Mouse (Mus musculus): ENCODE results near the gene Ppcs.
A peak's percentile ranks its signal among the peaks of the same experiment; 100 is the strongest.

Ppcs gene

GRCm38 (mm10) chr4:119417894-119418293, 4.3 kb downstream of the Ppcs start:
- no peak for DNase-seq (ENCODE audit: low spot score in 2 of 2)

GRCm38 (mm10) chr4:119417270-119417669, 5.0 kb downstream of the Ppcs start:
- DNase-seq (ENCODE audit: low spot score in 2 of 2), result no peak

GRCm38 (mm10) chr4:119415072-119415753, 7.0 kb downstream of the Ppcs start, which contains the start of gene Ccdc30:
Gene Ccdc30, minus strand, starts transcription at chr4:119415521.
- DNase-seq (ENCODE audit: low spot score in 2 of 2), result peak; percentile 76 to 83

GRCm38 (mm10) chr4:119412791-119413190, 9.4 kb downstream of the Ppcs start:
- no peak for DNase-seq (ENCODE audit: low spot score in 2 of 2)

- no peak for DNase-seq (ENCODE audit: low spot score in 2 of 2)
Measured at GRCm38 (mm10) chr4:119411877-119412650, 10.2 kb downstream of the Ppcs start.

- DNase-seq (ENCODE audit: low spot score in 2 of 2), result no peak
Measured at GRCm38 (mm10) chr4:119403431-119403830, 18.8 kb downstream of the Ppcs start.

DNA sequence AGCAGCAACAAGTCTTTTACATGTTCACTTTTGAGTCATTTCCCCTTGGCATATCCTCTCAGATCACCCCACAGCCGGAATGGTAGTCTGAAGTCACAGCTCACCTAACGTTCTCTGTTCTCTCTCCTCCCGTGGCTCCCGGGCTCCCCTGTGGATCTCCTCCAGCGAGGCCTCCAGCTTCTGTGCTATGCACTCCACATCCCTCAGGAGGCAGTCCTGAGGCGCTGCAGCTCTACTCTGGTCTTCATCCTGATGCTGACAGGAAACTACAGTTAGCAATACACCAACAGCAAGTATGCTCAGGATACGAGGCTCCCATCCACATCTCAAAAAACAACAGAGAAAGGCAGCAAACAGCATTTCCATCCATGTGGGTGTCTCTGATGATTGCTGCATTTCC, 21.3 kb downstream of the Ppcs start:
- DNase-seq (ENCODE audit: low spot score in 2 of 2), result no peak

DNA sequence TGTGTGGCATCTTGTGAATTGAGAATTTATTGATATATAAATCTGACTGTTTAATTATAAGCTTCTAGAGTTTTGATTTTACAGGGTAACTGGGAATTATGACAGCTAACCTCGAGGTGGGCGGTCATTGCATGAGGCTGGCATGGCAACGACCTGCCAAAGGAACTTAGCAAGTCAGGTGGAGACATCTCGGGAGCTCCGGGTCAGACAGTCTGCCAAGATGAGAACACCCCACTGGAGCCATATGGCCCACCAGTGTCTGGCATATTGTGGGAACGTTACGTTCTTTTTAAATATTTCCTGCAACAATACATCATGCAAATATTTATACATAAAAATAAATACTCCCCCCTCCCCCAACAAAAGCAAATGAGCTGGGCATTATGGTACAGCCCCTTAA, 23.5 kb downstream of the Ppcs start:
- DNase-seq (ENCODE audit: low spot score in 2 of 2), result no peak

GRCm38 (mm10) chr4:119390369-119390768, 31.9 kb downstream of the Ppcs start:
- peak in 1 of 2 experiments; percentile 12 for DNase-seq (ENCODE audit: low spot score in 2 of 2)

- DNase-seq (ENCODE audit: low spot score in 2 of 2), result no peak
Measured at GRCm38 (mm10) chr4:119389184-119389583, 33.0 kb downstream of the Ppcs start.

DNA sequence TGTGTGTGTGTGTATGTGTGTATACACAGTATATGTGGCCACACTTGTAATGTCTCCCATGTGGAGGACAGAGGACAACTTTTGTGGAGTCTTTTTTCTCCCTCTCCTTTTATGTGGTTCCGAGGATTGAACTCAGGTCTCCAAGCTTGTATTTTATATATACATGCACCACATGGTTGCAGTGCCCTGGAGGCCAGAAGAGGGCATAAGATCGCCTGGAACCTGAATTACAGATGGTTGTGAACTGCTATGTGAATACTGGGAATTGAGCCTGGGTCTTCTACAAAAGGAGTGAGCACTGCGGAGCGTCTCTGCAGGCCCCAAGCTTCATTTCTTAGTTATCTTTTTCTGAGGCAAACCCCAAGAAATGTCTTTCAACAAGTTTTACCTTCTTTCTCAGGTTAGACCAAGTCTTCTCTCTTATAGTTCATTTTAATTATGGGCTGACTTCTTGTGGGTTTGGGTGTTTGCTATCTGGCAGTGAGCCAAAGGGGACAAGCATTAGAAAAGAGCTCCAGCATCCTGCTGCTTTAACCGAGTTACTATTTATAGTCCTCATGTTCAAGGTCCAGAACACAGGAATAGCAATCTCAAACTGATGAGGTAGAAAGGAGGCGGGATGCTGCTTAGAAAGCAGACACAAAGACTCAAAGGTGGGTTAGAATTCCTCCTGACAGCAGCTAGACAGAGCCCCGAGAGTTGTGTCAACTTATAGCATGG, 40.6 kb downstream of the Ppcs start:
- no peak for DNase-seq (ENCODE audit: low spot score in 2 of 2)

DNA sequence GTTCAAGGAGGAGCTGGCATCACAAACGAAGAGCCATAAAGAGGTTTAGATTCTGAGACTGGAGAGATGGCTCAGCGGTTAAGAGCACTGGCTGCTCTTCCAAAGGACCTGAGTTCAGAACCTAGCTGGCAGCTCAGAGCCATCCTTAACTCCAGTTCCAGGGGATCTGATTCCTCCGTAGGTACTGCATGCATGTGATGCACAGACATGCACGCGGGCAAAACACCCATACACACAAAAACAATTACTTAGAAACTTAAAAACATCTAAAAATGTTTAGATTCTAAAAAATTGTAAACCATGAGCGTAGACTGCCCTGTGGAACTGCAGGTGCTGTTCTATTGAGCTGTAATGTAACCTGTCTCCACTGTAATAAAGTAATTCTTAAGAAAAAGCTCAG, 52.8 kb downstream of the Ppcs start:
- DNase-seq (ENCODE audit: low spot score in 2 of 2), result no peak

Measured in natural killer cell, adult 2 months (primary cell).